Mouse (Mus musculus): Measurements from ENCODE around the gene Psd4. TPM values are rescaled to one million over a fixed set of nuclear protein-coding genes. Genes with fewer than 3 reads are reported as not detected.

The Psd4 gene
- polyA plus RNA-seq, 1 experiment from 2014 or later: 0.46 TPM

DNA sequence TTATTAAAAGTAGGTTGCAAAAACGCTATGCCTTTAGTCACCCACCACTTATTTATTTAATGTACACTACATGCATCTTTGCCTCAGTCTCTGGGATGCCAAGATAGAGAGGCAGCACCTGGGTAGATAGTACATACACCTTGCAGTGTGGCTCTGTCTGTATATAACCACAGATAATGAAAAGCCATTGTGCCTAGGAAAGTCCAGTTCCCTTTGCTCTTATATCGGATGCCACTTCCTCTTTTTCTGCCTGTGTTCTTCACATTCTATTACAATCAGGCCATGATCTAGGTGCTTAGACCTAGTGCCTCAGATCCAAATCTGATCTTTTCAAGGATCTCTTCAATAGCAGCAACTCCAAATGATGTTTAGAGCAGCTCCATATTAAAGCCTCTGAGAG is 58.2 kb downstream of the Psd4 start:
- no peak overlapping the region for H3K27ac ChIP-seq (replicated peaks)
- H3K9me3 ChIP-seq (replicated peaks): no peaks in the 10 kb centered on the region
- peaks cover 8% of the 10 kb centered on the region; the same call in 1 of the 2 replicates for H3K36me3 ChIP-seq
- peaks cover 14% of the 10 kb centered on the region for H3K4me1 ChIP-seq
- WGBS: 93% methylated on average over 2 of the region's 2 CpGs
- no peak for DNase-seq (ENCODE audit: low spot score)
- peaks cover 27% of the 10 kb centered on the region for H3K27me3 ChIP-seq (ENCODE audit: low read depth, poor library complexity, severe bottlenecking)
- H3K4me3 ChIP-seq: no peak overlapping the region

DNA sequence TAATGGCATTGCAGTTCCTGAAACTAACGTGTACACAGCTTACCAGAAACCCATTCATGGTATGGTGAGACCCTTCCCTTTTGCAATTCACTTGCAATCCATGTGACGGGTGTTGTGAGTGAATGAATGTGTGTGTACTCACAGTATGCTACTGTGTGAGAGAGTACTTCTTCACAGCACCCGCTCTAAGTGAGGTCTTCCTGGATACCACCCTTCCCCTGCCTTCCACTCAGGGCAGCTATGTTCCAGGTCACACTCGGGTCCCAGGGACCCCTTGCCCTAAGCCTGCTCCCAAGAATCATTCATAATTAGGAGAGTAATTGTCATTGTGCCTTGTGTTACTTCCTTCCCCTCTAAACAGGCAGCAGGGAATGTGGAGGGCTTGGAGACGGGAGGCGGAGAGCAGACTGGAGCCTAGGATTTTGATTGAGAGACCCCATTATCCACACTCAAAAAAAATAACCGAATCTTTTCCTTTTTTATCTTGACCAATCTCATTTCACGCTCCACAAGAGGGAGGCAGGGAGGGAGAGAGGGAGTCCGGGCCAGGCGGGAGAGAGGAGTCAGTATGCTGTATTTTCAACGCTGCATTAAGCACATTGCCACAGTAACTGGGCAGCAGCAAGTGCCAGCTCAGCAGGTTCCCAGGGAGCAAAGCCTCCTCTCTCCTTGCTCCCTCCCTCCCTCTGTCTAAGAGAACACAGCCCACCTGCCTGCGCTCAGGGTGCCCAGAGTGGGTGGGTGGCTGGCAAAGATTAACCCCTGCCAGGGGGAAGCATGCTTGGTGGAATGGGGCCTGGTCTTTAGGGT is 60.7 kb downstream of the Psd4 start:
- H3K9me3 ChIP-seq (replicated peaks): no peaks in the 10 kb centered on the region
- 35% methylated on average over 12 of the region's 12 CpGs for WGBS
- H3K27me3 ChIP-seq (ENCODE audit: low read depth, poor library complexity, severe bottlenecking): peaks cover 28% of the 10 kb centered on the region
- peaks cover 17% of the 10 kb centered on the region for H3K4me1 ChIP-seq
- no peaks in the 10 kb centered on the region; the same call in 1 of the 2 replicates for H3K36me3 ChIP-seq
- peak; percentile 44 for DNase-seq (ENCODE audit: low spot score)
- H3K4me3 ChIP-seq: no peak overlapping the region
- H3K27ac ChIP-seq (replicated peaks): 0 out of 2 replicates have a peak overlapping the region, but pooled peaks have one; percentile 55

DNA sequence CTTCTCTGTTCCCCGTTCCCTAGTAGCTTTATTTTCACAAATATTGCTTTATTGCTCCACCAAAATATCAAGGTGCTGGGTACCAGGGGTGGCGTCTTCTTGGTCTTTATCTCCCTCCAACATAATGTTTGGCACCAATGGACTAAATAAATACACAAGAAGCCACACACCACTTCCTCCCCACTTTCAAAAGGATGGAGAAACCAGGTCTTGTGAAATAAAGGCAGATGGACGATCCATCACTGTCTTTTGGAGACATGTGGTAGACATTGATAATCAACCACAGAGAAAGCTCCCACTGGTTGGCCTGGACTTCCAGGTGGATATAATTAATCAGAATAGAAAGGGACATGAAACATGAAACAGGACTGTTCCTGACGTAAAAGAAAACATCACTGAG is 62.4 kb downstream of the Psd4 start:
- H3K4me1 ChIP-seq: peaks cover 17% of the 10 kb centered on the region
- 89% methylated on average over 4 of the region's 4 CpGs for WGBS
- H3K4me3 ChIP-seq: no peak overlapping the region
- peaks cover 28% of the 10 kb centered on the region for H3K27me3 ChIP-seq (ENCODE audit: low read depth, poor library complexity, severe bottlenecking)
- H3K36me3 ChIP-seq: no peaks in the 10 kb centered on the region; the same call in 1 of the 2 replicates
- DNase-seq (ENCODE audit: low spot score): no peak
- H3K27ac ChIP-seq (replicated peaks): no peak overlapping the region
- H3K9me3 ChIP-seq (replicated peaks): no peaks in the 10 kb centered on the region

DNA sequence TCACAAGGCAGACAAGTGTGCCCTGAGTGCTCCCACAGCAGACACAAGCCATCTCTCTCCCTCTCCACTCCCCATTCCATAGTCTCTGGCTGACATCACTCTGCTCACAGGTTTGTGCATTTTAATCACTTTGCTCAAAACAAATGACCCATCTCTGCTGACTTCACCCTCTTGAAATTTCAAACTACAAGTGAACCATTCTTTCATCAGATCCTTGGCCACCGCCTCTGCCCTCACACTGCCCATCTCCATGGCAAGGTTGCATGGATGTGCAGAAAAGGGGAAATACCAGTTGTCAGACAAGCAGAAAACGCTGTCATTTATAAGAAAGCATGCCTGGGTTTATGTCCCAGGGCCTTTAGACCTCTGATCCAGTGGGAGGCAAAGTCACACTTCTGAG is 67.3 kb downstream of the Psd4 start:
- peaks cover 11% of the 10 kb centered on the region; the same call in 1 of the 2 replicates for H3K27me3 ChIP-seq (ENCODE audit: low read depth, poor library complexity, severe bottlenecking)
- H3K36me3 ChIP-seq: no peaks in the 10 kb centered on the region; the same call in 1 of the 2 replicates
- H3K4me3 ChIP-seq: no peak overlapping the region
- 85% methylated on average over 2 of the region's 2 CpGs for WGBS
- H3K27ac ChIP-seq (replicated peaks): no peak overlapping the region
- no peak for DNase-seq (ENCODE audit: low spot score)
- H3K4me1 ChIP-seq: 0 out of 2 replicates have a peak, but pooled peaks cover 3% of the 10 kb centered on the region
- no peaks in the 10 kb centered on the region for H3K9me3 ChIP-seq (replicated peaks)

GRCm38 (mm10) chr2:24435699-24436098 is 68.3 kb downstream of the Psd4 start:
- DNase-seq (ENCODE audit: low spot score): no peak
- H3K36me3 ChIP-seq: peaks cover under 1% of the 10 kb centered on the region; the same call in 1 of the 2 replicates
- 0 out of 2 replicates have a peak, but pooled peaks cover under 1% of the 10 kb centered on the region for H3K27me3 ChIP-seq (ENCODE audit: low read depth, poor library complexity, severe bottlenecking)

DNA sequence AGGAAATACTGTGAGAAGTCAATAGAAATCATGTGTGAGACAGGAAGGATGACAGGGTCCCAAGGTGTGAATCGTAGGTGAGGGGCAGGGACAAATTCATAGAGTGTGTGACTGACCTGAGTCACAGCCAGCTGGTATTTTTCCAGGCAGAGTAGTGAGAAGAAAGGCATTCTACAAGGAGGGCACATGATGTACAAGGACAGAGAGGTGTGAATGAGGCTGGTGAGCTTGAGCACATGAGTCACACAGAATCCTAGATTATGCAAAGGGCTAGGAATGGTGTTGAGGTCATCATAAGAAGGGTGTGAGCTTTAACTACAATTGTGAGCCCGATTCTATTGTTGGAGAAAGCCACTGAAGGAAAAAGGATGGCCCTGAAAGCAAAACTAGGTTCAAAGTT is 72.7 kb downstream of the Psd4 start:
- peaks cover 9% of the 10 kb centered on the region; the same call in 1 of the 2 replicates for H3K36me3 ChIP-seq
- peaks cover 4% of the 10 kb centered on the region; the same call in 1 of the 2 replicates for H3K27me3 ChIP-seq (ENCODE audit: low read depth, poor library complexity, severe bottlenecking)
- no peak for DNase-seq (ENCODE audit: low spot score)
- H3K9me3 ChIP-seq (replicated peaks): no peaks in the 10 kb centered on the region
- no peaks in the 10 kb centered on the region for H3K4me1 ChIP-seq
- 88% methylated on average over 2 of the region's 2 CpGs for WGBS
- no peak overlapping the region for H3K4me3 ChIP-seq
- no peak overlapping the region for H3K27ac ChIP-seq (replicated peaks)

More at GRCm38 (mm10) chr2:24435699-24436098, 68.3 kb downstream of the Psd4 start:
- Histone ChIP-seq H3K4me1 (0 out of 2 replicates have a peak, but pooled peaks cover 3% of the 10 kb centered on the region), H3K27ac (replicated peaks) (no peak overlapping the region), H3K4me3 (no peak overlapping the region), H3K9me3 (replicated peaks) (no peaks in the 10 kb centered on the region)
- WGBS: 83% methylated on average over 11 of the region's 11 CpGs

- no peak overlapping the region for H3K27ac ChIP-seq (replicated peaks)
- no peaks in the 10 kb centered on the region for H3K4me1 ChIP-seq
- H3K9me3 ChIP-seq (replicated peaks): no peaks in the 10 kb centered on the region
- H3K36me3 ChIP-seq: peaks cover 9% of the 10 kb centered on the region; the same call in 1 of the 2 replicates
- no peak overlapping the region for H3K4me3 ChIP-seq
- DNase-seq (ENCODE audit: low spot score): no peak
- peaks cover 4% of the 10 kb centered on the region; the same call in 1 of the 2 replicates for H3K27me3 ChIP-seq (ENCODE audit: low read depth, poor library complexity, severe bottlenecking)
Measured at GRCm38 (mm10) chr2:24441899-24442298, 74.5 kb downstream of the Psd4 start.

GRCm38 (mm10) chr2:24442303-24442925 is 75.0 kb downstream of the Psd4 start:
- no peak for DNase-seq (ENCODE audit: low spot score)
- peaks cover 9% of the 10 kb centered on the region; the same call in 1 of the 2 replicates for H3K36me3 ChIP-seq
- H3K9me3 ChIP-seq (replicated peaks): no peaks in the 10 kb centered on the region
- WGBS: 54% methylated on average over 4 of the region's 4 CpGs
- H3K4me3 ChIP-seq: no peak overlapping the region
- H3K27ac ChIP-seq (replicated peaks): no peak overlapping the region
- peaks cover 4% of the 10 kb centered on the region; the same call in 1 of the 2 replicates for H3K27me3 ChIP-seq (ENCODE audit: low read depth, poor library complexity, severe bottlenecking)
- no peaks in the 10 kb centered on the region for H3K4me1 ChIP-seq

DNA sequence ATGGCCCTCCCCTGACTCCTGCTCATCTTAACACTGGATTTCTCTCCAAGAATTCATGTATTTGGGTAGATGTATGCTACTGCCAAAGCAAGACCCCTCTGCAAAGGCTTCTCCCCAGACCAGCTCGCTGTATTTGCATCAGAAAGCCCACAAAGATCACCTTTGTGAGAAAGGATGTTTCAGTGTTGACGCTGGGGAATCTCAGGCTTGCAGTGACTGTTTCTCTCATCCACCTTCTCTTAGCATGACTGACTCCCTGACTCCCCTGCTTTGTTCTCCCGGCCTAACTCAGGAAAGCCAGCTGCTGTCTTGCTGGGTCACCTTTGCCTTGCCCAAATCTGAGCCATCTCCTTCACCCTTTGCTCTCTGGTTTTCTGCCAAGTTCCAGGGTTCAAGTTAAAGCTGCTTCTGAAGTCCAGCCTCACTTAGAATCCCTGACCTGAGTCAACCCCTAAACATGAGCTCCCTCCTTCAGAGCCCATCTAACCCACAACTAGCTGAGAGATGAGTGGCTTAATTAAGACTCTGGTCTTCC is 75.9 kb downstream of the Psd4 start:
- no peaks in the 10 kb centered on the region for H3K4me1 ChIP-seq
- no peak overlapping the region for H3K4me3 ChIP-seq
- H3K27me3 ChIP-seq (ENCODE audit: low read depth, poor library complexity, severe bottlenecking): peaks cover 4% of the 10 kb centered on the region; the same call in 1 of the 2 replicates
- 38% methylated on average over 3 of the region's 3 CpGs for WGBS
- H3K9me3 ChIP-seq (replicated peaks): no peaks in the 10 kb centered on the region
- no peak overlapping the region for H3K27ac ChIP-seq (replicated peaks)
- DNase-seq (ENCODE audit: low spot score): no peak
- H3K36me3 ChIP-seq: peaks cover 9% of the 10 kb centered on the region; the same call in 1 of the 2 replicates

DNA sequence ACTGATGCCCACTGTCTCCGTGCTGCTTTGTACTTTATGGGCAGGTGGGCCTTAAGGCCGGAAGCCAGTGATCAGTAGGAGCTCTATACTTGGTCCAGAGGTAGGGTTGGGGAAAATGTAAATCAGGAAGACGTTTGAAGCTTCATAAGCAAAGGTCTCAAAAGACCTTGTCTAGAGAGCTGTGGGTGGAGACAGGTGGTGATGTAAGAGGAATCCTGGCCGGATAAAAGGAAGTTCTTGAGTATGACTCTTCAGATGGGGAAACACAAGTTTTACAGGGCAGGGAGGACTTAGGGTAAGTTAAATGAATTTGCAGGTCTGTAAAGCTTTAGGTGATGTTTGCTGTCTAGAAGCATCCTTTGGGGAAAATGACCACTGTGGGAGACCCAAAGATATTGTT is 81.7 kb downstream of the Psd4 start:
- Histone ChIP-seq H3K4me1 (peaks cover 4% of the 10 kb centered on the region), H3K9me3 (replicated peaks) (no peaks in the 10 kb centered on the region), H3K4me3 (no peak overlapping the region), H3K36me3 (no peaks in the 10 kb centered on the region), H3K27ac (replicated peaks) (no peak overlapping the region), H3K27me3 (ENCODE audit: low read depth, poor library complexity, severe bottlenecking) (peaks cover 2% of the 10 kb centered on the region; the same call in 1 of the 2 replicates)
- WGBS: 81% methylated on average over 4 of the region's 4 CpGs
- no peak for DNase-seq (ENCODE audit: low spot score)

DNA sequence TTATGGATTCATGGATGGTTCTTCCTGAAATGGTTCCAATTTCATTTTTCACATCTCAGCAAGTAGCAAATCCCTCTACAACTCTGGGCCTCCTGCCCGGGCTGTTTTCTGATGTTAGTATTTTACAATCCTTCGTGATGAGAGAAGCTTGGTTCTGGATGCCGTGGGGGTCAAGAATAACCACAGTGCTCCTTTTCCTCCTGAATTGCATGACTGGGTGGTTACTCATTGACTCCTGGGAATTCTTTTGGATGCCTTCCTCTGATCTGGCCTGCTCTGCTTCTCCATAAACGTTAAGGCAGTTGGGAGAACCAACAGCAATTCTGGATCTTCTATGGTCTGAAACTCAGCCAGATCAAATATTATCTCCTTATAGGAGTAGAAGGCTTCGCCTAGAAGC is 85.8 kb downstream of the Psd4 start:
- Histone ChIP-seq H3K9me3 (replicated peaks) (no peaks in the 10 kb centered on the region), H3K36me3 (no peaks in the 10 kb centered on the region), H3K4me1 (peaks cover 19% of the 10 kb centered on the region), H3K4me3 (no peak overlapping the region), H3K27me3 (ENCODE audit: low read depth, poor library complexity, severe bottlenecking) (no peaks in the 10 kb centered on the region), H3K27ac (replicated peaks) (no peak overlapping the region)
- no peak for DNase-seq (ENCODE audit: low spot score)
- WGBS: 91% methylated on average over 5 of the region's 5 CpGs

DNA sequence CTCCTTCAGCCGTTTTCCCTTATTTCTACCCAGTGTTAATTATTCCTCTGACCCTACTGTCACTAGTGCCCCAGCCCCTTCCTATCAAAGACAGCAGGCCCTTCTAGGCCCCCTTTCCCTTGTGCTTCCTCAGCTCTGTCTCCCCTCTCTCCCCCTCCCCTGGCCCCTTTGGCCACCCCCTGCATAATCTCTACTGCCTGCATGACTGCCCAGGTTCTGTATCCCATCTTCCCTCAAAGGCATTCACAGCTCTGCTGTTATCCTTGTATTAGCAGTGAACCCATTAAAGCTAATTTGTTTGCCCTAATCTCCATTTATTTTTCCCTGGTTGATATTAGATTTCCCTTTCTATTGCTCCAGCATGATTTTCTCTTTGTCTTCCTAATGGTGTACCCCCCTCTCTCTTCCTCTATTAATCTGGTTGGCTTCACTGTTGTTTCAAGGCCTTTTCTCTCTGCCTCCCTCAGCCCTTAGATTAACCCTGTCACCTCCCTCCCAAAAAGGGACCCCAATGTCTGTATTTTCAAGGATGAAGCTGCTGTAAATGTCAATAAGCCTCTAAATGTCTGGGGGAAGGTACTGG is 87.1 kb downstream of the Psd4 start:
- H3K27me3 ChIP-seq (ENCODE audit: low read depth, poor library complexity, severe bottlenecking): no peaks in the 10 kb centered on the region
- peaks cover 19% of the 10 kb centered on the region for H3K4me1 ChIP-seq
- H3K4me3 ChIP-seq: no peak overlapping the region
- H3K27ac ChIP-seq (replicated peaks): peak overlapping the region; percentile 49; the same call in 1 of the 2 replicates
- DNase-seq (ENCODE audit: low spot score): no peak
- H3K9me3 ChIP-seq (replicated peaks): no peaks in the 10 kb centered on the region
- 4% methylated on average over 1 of the region's 1 CpGs for WGBS
- H3K36me3 ChIP-seq: no peaks in the 10 kb centered on the region

Measured in midbrain, embryonic 10.5 days (tissue).